Mouse (Mus musculus): ENCODE results near the gene Rmdn2. TPM values are rescaled to one million over a fixed set of nuclear protein-coding genes. Genes with fewer than 3 reads are reported as not detected.

Gene Rmdn2
- 3.6 and 4.5 TPM in 2 replicates for polyA plus RNA-seq (2012; rRNA removed; ENCODE audit: low replicate concordance)

DNA sequence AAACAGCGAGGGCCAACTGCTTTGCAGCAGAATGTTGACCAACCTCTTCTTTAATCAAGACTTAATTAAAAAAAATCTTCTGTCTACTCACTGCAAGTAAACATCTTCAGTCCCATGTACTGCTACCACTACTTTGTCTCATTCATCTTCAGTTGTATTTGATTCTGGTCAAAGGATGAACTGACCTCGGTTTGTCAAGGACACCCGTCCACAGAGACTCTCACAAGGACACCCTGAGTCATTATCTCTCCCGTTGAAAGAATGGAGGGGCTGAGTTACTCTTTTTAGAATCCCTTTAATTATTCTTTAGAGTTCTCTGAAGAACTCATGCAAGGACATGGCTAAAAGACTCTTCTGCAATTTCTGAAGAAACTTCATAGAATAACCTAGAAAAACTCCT, at the start of gene Rmdn2:
Gene Rmdn2, plus strand, starts transcription at position 319 of the 400 bp plus-strand sequence.

DNA sequence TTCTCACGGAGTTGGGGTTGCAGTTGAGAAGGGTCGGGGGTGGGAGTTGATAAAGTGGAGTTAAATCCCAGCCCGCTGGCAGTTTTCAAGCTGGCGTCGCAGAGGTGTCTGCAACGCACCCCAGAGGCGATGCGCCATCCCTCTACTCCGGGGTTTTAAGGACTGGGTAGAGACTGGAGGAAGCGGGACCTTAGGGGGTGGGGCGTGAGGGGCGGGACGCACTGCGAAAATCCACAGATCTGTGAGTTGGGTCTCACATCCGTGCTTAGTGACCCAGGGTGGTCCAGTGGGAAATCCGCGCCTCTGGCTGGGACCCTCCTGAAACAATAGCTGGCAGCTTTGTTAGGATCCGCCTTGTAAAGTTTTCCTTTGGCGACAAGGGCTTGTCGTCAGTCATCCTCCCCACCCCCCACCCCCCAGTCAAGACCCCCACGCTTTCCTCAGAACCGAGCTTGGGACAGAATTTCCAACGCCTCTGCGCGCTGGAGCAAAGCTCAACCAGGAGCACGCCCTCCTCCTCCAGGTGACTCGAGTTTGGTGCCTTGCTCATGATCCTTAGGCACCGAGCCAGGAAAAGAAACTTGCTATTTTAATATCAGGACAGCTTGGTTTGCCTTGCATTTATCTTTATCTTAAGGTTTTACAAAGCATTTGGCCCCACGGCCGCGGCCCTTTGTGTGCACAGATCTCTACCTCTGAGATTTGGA, 103.4 kb downstream of the Rmdn2 start, which contains the start of gene Cyp1b1:
Gene Cyp1b1, minus strand, starts transcription at position 131 of the 707 bp plus-strand sequence.

Other genes starting within 250 kb of the Rmdn2 start
- gene Cyp1b1, start 103.2 kb downstream of the Rmdn2 start, polyA plus RNA-seq (2012; rRNA removed; ENCODE audit: low replicate concordance) = 4.1 and 8.3 TPM in 2 replicates

All from subcutaneous adipose tissue, adult 2 months (tissue).